Mouse (Mus musculus) cerebellum, postnatal 4 days (tissue): ENCODE measurements around the gene Epo.

Experiments used
- DNase-seq, 2 experiments: peaks; one replicate each; pipeline ENCODE4 v3.0.0; 2022; ENCODE audit warnings: low spot score in 2 of 2, mixed read lengths in 1 of 2

Gene Epo

GRCm38 (mm10) chr5:137533117-137533827 is at the start of gene Epo, which contains the start of gene Gnb2:
Gene Epo, minus strand, starts transcription at chr5:137533242.
Gene Gnb2, minus strand, starts transcription at chr5:137533510.
- peak; percentile 94 to 98 for DNase-seq

GRCm38 (mm10) chr5:137582702-137583101 is 49.7 kb upstream of the Epo start:
- no peak for DNase-seq

GRCm38 (mm10) chr5:137580246-137580645 is 47.2 kb upstream of the Epo start:
- no peak for DNase-seq

- peak in 1 of 2 experiments; percentile 42 for DNase-seq
Measured at GRCm38 (mm10) chr5:137574470-137574901, 41.4 kb upstream of the Epo start.

- DNase-seq, result no peak
Measured at GRCm38 (mm10) chr5:137570691-137571586, 37.9 kb upstream of the Epo start.

GRCm38 (mm10) chr5:137570181-137570580 is 37.1 kb upstream of the Epo start:
- DNase-seq, result no peak

- no peak for DNase-seq
Measured at GRCm38 (mm10) chr5:137569665-137570064, 36.6 kb upstream of the Epo start, which contains the start of gene Tfr2. Gene Tfr2, plus strand, starts transcription at chr5:137569840.

- no peak for DNase-seq
Measured at GRCm38 (mm10) chr5:137569031-137569430, 36.0 kb upstream of the Epo start.

GRCm38 (mm10) chr5:137568223-137568798 is 35.3 kb upstream of the Epo start:
- no peak for DNase-seq

GRCm38 (mm10) chr5:137566416-137566815 is 33.4 kb upstream of the Epo start:
- no peak for DNase-seq

- DNase-seq, result no peak
Measured at GRCm38 (mm10) chr5:137565744-137566143, 32.7 kb upstream of the Epo start.

GRCm38 (mm10) chr5:137562965-137563364 is 29.9 kb upstream of the Epo start:
- no peak for DNase-seq

- no peak for DNase-seq
Measured at GRCm38 (mm10) chr5:137561556-137561955, 28.5 kb upstream of the Epo start.

GRCm38 (mm10) chr5:137553898-137554297 is 20.9 kb upstream of the Epo start:
- no peak for DNase-seq

- peak; percentile 87 to 94 for DNase-seq
Measured at GRCm38 (mm10) chr5:137553411-137553837, 20.4 kb upstream of the Epo start, which contains the start of gene Actl6b. Gene Actl6b, plus strand, starts transcription at chr5:137553517.

GRCm38 (mm10) chr5:137553000-137553399 is 20.0 kb upstream of the Epo start:
- no peak for DNase-seq

- DNase-seq, result no peak
Measured at GRCm38 (mm10) chr5:137551119-137551518, 18.1 kb upstream of the Epo start.

GRCm38 (mm10) chr5:137549840-137550239 is 16.8 kb upstream of the Epo start:
- no peak for DNase-seq

- no peak for DNase-seq
Measured at GRCm38 (mm10) chr5:137545596-137545995, 12.6 kb upstream of the Epo start.

- no peak for DNase-seq
Measured at GRCm38 (mm10) chr5:137544926-137545325, 11.9 kb upstream of the Epo start.

- peak in 1 of 2 experiments; percentile 56 for DNase-seq
Measured at GRCm38 (mm10) chr5:137541768-137542540, 8.9 kb upstream of the Epo start.
